Mouse (Mus musculus): ENCODE results near the gene Set. TPM values are rescaled to one million over a fixed set of nuclear protein-coding genes. Genes with fewer than 3 reads are reported as not detected.

Gene Set
- polyA plus RNA-seq, 1 experiment from 2014 or later: 369 TPM

GRCm38 (mm10) chr2:30119641-30120051 lies 62.5 kb downstream of the Set start:
- Histone ChIP-seq H3K9ac (ENCODE audit: low read length) (no peak overlapping the region), H3K4me2 (ENCODE audit: low read depth, low read length) (no peak overlapping the region), H3K4me1 (replicated peaks; ENCODE audit: control insufficient read depth, insufficient read depth, low read length) (peaks cover 12% of the 10 kb centered on the region), H3K9me3 (ENCODE audit: control insufficient read depth, low read length) (no peaks in the 10 kb centered on the region), H3K4me3 (ENCODE audit: low read length) (no peak overlapping the region), H3K27ac (ENCODE audit: low read length) (no peak overlapping the region), H3K27me3 (ENCODE audit: control insufficient read depth, insufficient read depth, low read depth, low read length) (no peaks in the 10 kb centered on the region), H3K36me3 (ENCODE audit: control insufficient read depth, insufficient read depth, low read length) (no peaks in the 10 kb centered on the region)
- 41% methylated on average over 6 of the region's 6 CpGs for WGBS
- ATAC-seq (ENCODE audit: low read depth): no peak

GRCm38 (mm10) chr2:30120269-30120668 lies 63.1 kb downstream of the Set start:
- Histone ChIP-seq H3K27me3 (ENCODE audit: control insufficient read depth, insufficient read depth, low read depth, low read length) (no peaks in the 10 kb centered on the region), H3K4me2 (ENCODE audit: low read depth, low read length) (no peak overlapping the region), H3K4me1 (replicated peaks; ENCODE audit: control insufficient read depth, insufficient read depth, low read length) (peaks cover 17% of the 10 kb centered on the region), H3K4me3 (ENCODE audit: low read length) (no peak overlapping the region), H3K36me3 (ENCODE audit: control insufficient read depth, insufficient read depth, low read length) (no peaks in the 10 kb centered on the region), H3K9me3 (ENCODE audit: control insufficient read depth, low read length) (no peaks in the 10 kb centered on the region), H3K9ac (ENCODE audit: low read length) (no peak overlapping the region), H3K27ac (ENCODE audit: low read length) (no peak overlapping the region)
- no peak for ATAC-seq (ENCODE audit: low read depth)
- 81% methylated on average over 4 of the region's 4 CpGs for WGBS

Other genes starting within 250 kb of the Set start
- 24.8 and 31.0 TPM in 2 replicates for gene Urm1, start 237.3 kb upstream of the Set start, polyA plus RNA-seq (2015; fragmentation: Nextera tagmentation; extraction: Ambion mirVana)
- 14.8 and 17.6 TPM in 2 replicates for gene Cercam, start 188.2 kb upstream of the Set start, polyA plus RNA-seq (2015; fragmentation: Nextera tagmentation; extraction: Ambion mirVana)
- gene Odf2, start 168.2 kb upstream of the Set start, polyA plus RNA-seq (2015; fragmentation: Nextera tagmentation; extraction: Ambion mirVana): 60.8 and 62.3 TPM in 2 replicates
- 70.4 and 70.9 TPM in 2 replicates for gene Gle1, start 122.0 kb upstream of the Set start, polyA plus RNA-seq (2015; fragmentation: Nextera tagmentation; extraction: Ambion mirVana)
- gene Sptan1, start 91.8 kb upstream of the Set start, polyA plus RNA-seq (2015; fragmentation: Nextera tagmentation; extraction: Ambion mirVana): 98.4 and 109 TPM in 2 replicates
- gene Wdr34, start 8.5 kb upstream of the Set start, polyA plus RNA-seq (2015; fragmentation: Nextera tagmentation; extraction: Ambion mirVana): 29.4 and 32.9 TPM in 2 replicates
- gene Pkn3, start 20.3 kb downstream of the Set start, polyA plus RNA-seq (2015; fragmentation: Nextera tagmentation; extraction: Ambion mirVana): 14.2 and 16.7 TPM in 2 replicates
- 32.0 and 33.5 TPM in 2 replicates for gene Zdhhc12, start 36.3 kb downstream of the Set start, polyA plus RNA-seq (2015; fragmentation: Nextera tagmentation; extraction: Ambion mirVana)
- gene Zer1, start 67.2 kb downstream of the Set start, polyA plus RNA-seq (2015; fragmentation: Nextera tagmentation; extraction: Ambion mirVana): 6.1 and 7.8 TPM in 2 replicates
- 5.2 and 5.7 TPM in 2 replicates for gene Tbc1d13, start 76.4 kb downstream of the Set start, polyA plus RNA-seq (2015; fragmentation: Nextera tagmentation; extraction: Ambion mirVana)
- gene Endog, start 114.1 kb downstream of the Set start, polyA plus RNA-seq (2015; fragmentation: Nextera tagmentation; extraction: Ambion mirVana): 12.0 and 13.3 TPM in 2 replicates
- 66.6 TPM in 2 replicates for gene Spout1, start 121.1 kb downstream of the Set start, polyA plus RNA-seq (2015; fragmentation: Nextera tagmentation; extraction: Ambion mirVana)
- 12.7 and 12.9 TPM in 2 replicates for gene Kyat1, start 148.5 kb downstream of the Set start, polyA plus RNA-seq (2015; fragmentation: Nextera tagmentation; extraction: Ambion mirVana)
- gene Lrrc8a, start 180.3 kb downstream of the Set start, polyA plus RNA-seq (2015; fragmentation: Nextera tagmentation; extraction: Ambion mirVana): 41.9 and 42.0 TPM in 2 replicates
- gene Gm28035, start 183.2 kb downstream of the Set start, polyA plus RNA-seq (2015; fragmentation: Nextera tagmentation; extraction: Ambion mirVana): 0.16 and 0.18 TPM in 2 replicates
- gene Phyhd1, start 208.8 kb downstream of the Set start, polyA plus RNA-seq (2015; fragmentation: Nextera tagmentation; extraction: Ambion mirVana): 7.4 and 8.2 TPM in 2 replicates
- gene Gm28038, start 223.7 kb downstream of the Set start, polyA plus RNA-seq (2015; fragmentation: Nextera tagmentation; extraction: Ambion mirVana): not detected in 2 replicates
- gene Dolk, start 229.0 kb downstream of the Set start, polyA plus RNA-seq (2015; fragmentation: Nextera tagmentation; extraction: Ambion mirVana): 30.3 and 31.4 TPM in 2 replicates
- gene Nup188, start 229.0 kb downstream of the Set start, polyA plus RNA-seq (2015; fragmentation: Nextera tagmentation; extraction: Ambion mirVana): 30.5 and 33.6 TPM in 2 replicates

Measured in lung, embryonic 16.5 days (tissue).